Mouse (Mus musculus) limb, embryonic 11.5 days (tissue): ENCODE results near the gene Cd47. TPM values are rescaled to one million over a fixed set of nuclear protein-coding genes. Genes with fewer than 3 reads are reported as not detected.

Experiments used
- ATAC-seq: fragments of 200-750 bp; cut with Nextera tagmentation; 2 replicates; pipeline ENCODE4 v1.8.0; 2017; ENCODE audit warnings: low read depth; ENCODE audit not compliant: insufficient number of reproducible peaks, low FRiP score, low TSS enrichment
- DNase-seq: peaks from one replicate; pipeline ENCODE4 v3.0.0-alpha.2; 2015; ENCODE audit warnings: low spot score
- H3K27ac ChIP-seq: fragments of 300-500 bp; sonication (generic); replicated peaks from 2 replicates; pipeline ENCODE4 v1.5.1; 2014; ENCODE audit warnings: low read depth, mild to moderate bottlenecking, low read length
- H3K27me3 ChIP-seq: fragments of 300-500 bp; sonication (generic); 2 replicates; pipeline ENCODE4 v1.6.1; 2014; ENCODE audit warnings: mild to moderate bottlenecking, low read length, mixed read lengths; ENCODE audit not compliant: control insufficient read depth, insufficient read depth
- H3K36me3 ChIP-seq: fragments of 300-500 bp; sonication (generic); 2 replicates; pipeline ENCODE4 v1.6.1; 2014; ENCODE audit warnings: mild to moderate bottlenecking, low read length, moderate library complexity, mixed read lengths; ENCODE audit not compliant: control insufficient read depth, insufficient read depth
- H3K4me1 ChIP-seq: fragments of 300-500 bp; sonication (generic); 2 replicates; pipeline ENCODE4 v1.6.1; 2014; ENCODE audit warnings: low read length, mixed read lengths; ENCODE audit not compliant: control insufficient read depth, insufficient read depth
- H3K4me2 ChIP-seq: fragments of 300-500 bp; sonication (generic); 2 replicates; pipeline ENCODE4 v1.6.1; 2014; ENCODE audit warnings: low read depth, mild to moderate bottlenecking, moderate library complexity; ENCODE audit not compliant: severe bottlenecking
- H3K4me3 ChIP-seq: fragments of 300-500 bp; sonication (generic); 2 replicates; pipeline ENCODE4 v1.5.1; 2014; ENCODE audit warnings: low read depth, low read length
- H3K9ac ChIP-seq: fragments of 300-500 bp; sonication (generic); 2 replicates; pipeline ENCODE4 v1.6.1; 2014; ENCODE audit warnings: mild to moderate bottlenecking, low read length
- H3K9me3 ChIP-seq: fragments of 300-500 bp; sonication (generic); 2 replicates; pipeline ENCODE4 v1.6.1; 2016; ENCODE audit warnings: low read length; ENCODE audit not compliant: control insufficient read depth
- WGBS: fragments of 180-500 bp; shearing (Covaris S2); extraction: QIAGEN DNeasy Blood & Tissue Kit; methylation state at CpG from one replicate; pipeline ENCODE4 v1.1.7; 2014; 5-methylcytosine and 5-hydroxymethylcytosine counted together
- polyA plus RNA-seq: library from polyadenylated mRNA; unstranded; fragments of >200 nt; fragmentation: Nextera tagmentation; extraction: Ambion mirVana; gene quantifications from 2 replicates; pipeline ENCODE4 v1.2.1, GENCODE M21; 2014

Cd47 gene
- polyA plus RNA-seq, 1 experiment from 2014 or later = 32.7 TPM

GRCm38 (mm10) chr16:49940473-49940872 lies 140.1 kb downstream of the Cd47 start:
- H3K9me3 ChIP-seq = no peaks in the 10 kb centered on the region
- no peak overlapping the region for H3K9ac ChIP-seq
- no peak overlapping the region for H3K27ac ChIP-seq
- H3K4me2 ChIP-seq = no peak overlapping the region
- ATAC-seq (no peak), DNase-seq (peak; percentile 52)
- no peaks in the 10 kb centered on the region for H3K4me1 ChIP-seq
- no peak overlapping the region for H3K4me3 ChIP-seq
- no peaks in the 10 kb centered on the region for H3K27me3 ChIP-seq
- no peaks in the 10 kb centered on the region for H3K36me3 ChIP-seq

- DNase-seq = no peak
- Histone ChIP-seq H3K27ac (no peak overlapping the region), H3K4me2 (no peak overlapping the region), H3K27me3 (no peaks in the 10 kb centered on the region), H3K9me3 (no peaks in the 10 kb centered on the region), H3K4me3 (no peak overlapping the region), H3K9ac (no peak overlapping the region), H3K4me1 (no peaks in the 10 kb centered on the region), H3K36me3 (no peaks in the 10 kb centered on the region)
- ATAC-seq = no peak
- 81% methylated on average over 1 of the region's 1 CpGs for WGBS
Observed at GRCm38 (mm10) chr16:49941031-49941430, 140.7 kb downstream of the Cd47 start.

- H3K36me3 ChIP-seq = no peaks in the 10 kb centered on the region
- no peaks in the 10 kb centered on the region for H3K9me3 ChIP-seq
- no peaks in the 10 kb centered on the region for H3K27me3 ChIP-seq
- H3K4me2 ChIP-seq = no peak overlapping the region
- no peak overlapping the region for H3K9ac ChIP-seq
- H3K27ac ChIP-seq = no peak overlapping the region
- WGBS = 100% methylated on average over 1 of the region's 1 CpGs
- H3K4me3 ChIP-seq = no peak overlapping the region
- ATAC-seq (no peak), DNase-seq (no peak)
- H3K4me1 ChIP-seq = no peaks in the 10 kb centered on the region
Observed at GRCm38 (mm10) chr16:49943726-49944125, 143.4 kb downstream of the Cd47 start.

GRCm38 (mm10) chr16:49945084-49945483 lies 144.8 kb downstream of the Cd47 start:
- Histone ChIP-seq H3K4me3 (no peak overlapping the region), H3K27ac (no peak overlapping the region), H3K27me3 (no peaks in the 10 kb centered on the region), H3K4me1 (no peaks in the 10 kb centered on the region), H3K36me3 (no peaks in the 10 kb centered on the region), H3K4me2 (no peak overlapping the region), H3K9ac (no peak overlapping the region), H3K9me3 (no peaks in the 10 kb centered on the region)
- no peak for ATAC-seq
- 75% methylated on average over 5 of the region's 5 CpGs for WGBS
- DNase-seq = no peak

GRCm38 (mm10) chr16:49947049-49947448 lies 146.7 kb downstream of the Cd47 start:
- no peaks in the 10 kb centered on the region for H3K36me3 ChIP-seq
- no peak overlapping the region for H3K27ac ChIP-seq
- no peak overlapping the region for H3K4me2 ChIP-seq
- DNase-seq = no peak
- no peak for ATAC-seq
- H3K4me1 ChIP-seq = no peaks in the 10 kb centered on the region
- H3K9ac ChIP-seq = no peak overlapping the region
- no peak overlapping the region for H3K4me3 ChIP-seq
- WGBS = 79% methylated on average over 3 of the region's 3 CpGs
- H3K9me3 ChIP-seq = no peaks in the 10 kb centered on the region
- H3K27me3 ChIP-seq = no peaks in the 10 kb centered on the region

- Histone ChIP-seq H3K4me1 (no peaks in the 10 kb centered on the region), H3K9me3 (no peaks in the 10 kb centered on the region), H3K27ac (no peak overlapping the region), H3K36me3 (no peaks in the 10 kb centered on the region), H3K27me3 (no peaks in the 10 kb centered on the region), H3K4me3 (no peak overlapping the region), H3K9ac (no peak overlapping the region), H3K4me2 (no peak overlapping the region)
- ATAC-seq (no peak), DNase-seq (no peak)
- 87% methylated on average over 7 of the region's 7 CpGs for WGBS
Observed at GRCm38 (mm10) chr16:49947610-49948009, 147.3 kb downstream of the Cd47 start.

- H3K27ac ChIP-seq = no peak overlapping the region
- no peak overlapping the region for H3K4me2 ChIP-seq
- no peak overlapping the region for H3K4me3 ChIP-seq
- no peaks in the 10 kb centered on the region for H3K4me1 ChIP-seq
- no peaks in the 10 kb centered on the region for H3K27me3 ChIP-seq
- 82% methylated on average over 3 of the region's 3 CpGs for WGBS
- ATAC-seq (no peak), DNase-seq (no peak)
- H3K9ac ChIP-seq = no peak overlapping the region
- H3K36me3 ChIP-seq = no peaks in the 10 kb centered on the region
- H3K9me3 ChIP-seq = no peaks in the 10 kb centered on the region
Observed at GRCm38 (mm10) chr16:49948287-49948686, 148.0 kb downstream of the Cd47 start.

GRCm38 (mm10) chr16:49949261-49949660 lies 148.9 kb downstream of the Cd47 start:
- Histone ChIP-seq H3K4me3 (no peak overlapping the region), H3K4me1 (no peaks in the 10 kb centered on the region), H3K36me3 (no peaks in the 10 kb centered on the region), H3K27me3 (no peaks in the 10 kb centered on the region), H3K9me3 (no peaks in the 10 kb centered on the region), H3K9ac (no peak overlapping the region), H3K27ac (no peak overlapping the region), H3K4me2 (no peak overlapping the region)
- DNase-seq = no peak
- no peak for ATAC-seq
- 66% methylated on average over 4 of the region's 4 CpGs for WGBS

- H3K4me2 ChIP-seq = no peak overlapping the region
- 84% methylated on average over 2 of the region's 2 CpGs for WGBS
- no peak overlapping the region for H3K4me3 ChIP-seq
- H3K36me3 ChIP-seq = no peaks in the 10 kb centered on the region
- DNase-seq (no peak), ATAC-seq (no peak)
- no peaks in the 10 kb centered on the region for H3K4me1 ChIP-seq
- H3K27me3 ChIP-seq = no peaks in the 10 kb centered on the region
- no peak overlapping the region for H3K27ac ChIP-seq
- H3K9me3 ChIP-seq = no peaks in the 10 kb centered on the region
- H3K9ac ChIP-seq = no peak overlapping the region
Observed at GRCm38 (mm10) chr16:49950340-49950739, 150.0 kb downstream of the Cd47 start.
